Mouse (Mus musculus) megakaryocyte, embryonic 14.5 days (primary cell): ENCODE data around the gene Eif4h. TPM values are rescaled to one million over a fixed set of nuclear protein-coding genes. Genes with fewer than 3 reads are reported as not detected.
A peak's percentile ranks its signal among the peaks of the same experiment; 100 is the strongest.

Source experiments
- H3K27me3 ChIP-seq: replicated peaks from 2 replicates; pipeline ENCODE3; 2012; ENCODE audit warnings: inconsistent platforms
- H3K36me3 ChIP-seq: replicated peaks from 2 replicates; pipeline ENCODE3; 2012; ENCODE audit warnings: low read length, inconsistent platforms, mixed read lengths
- H3K4me1 ChIP-seq: 2 replicates; pipeline ENCODE4 v1.6.1; 2012; ENCODE audit warnings: inconsistent platforms
- H3K4me3 ChIP-seq: replicated peaks from 2 replicates; pipeline ENCODE3; 2012; ENCODE audit warnings: moderate library complexity, mild to moderate bottlenecking, inconsistent platforms
- H3K9me3 ChIP-seq: 2 replicates; pipeline ENCODE4 v1.6.1; 2012; ENCODE audit warnings: inconsistent platforms
- FLI1 ChIP-seq: IDR thresholded peaks from 2 replicates; pipeline ENCODE4 v1.6.1; 2012; ENCODE audit warnings: low read length, inconsistent platforms, mixed read lengths
- GATA1 ChIP-seq: IDR thresholded peaks from 3 replicates; pipeline ENCODE4 v1.6.1; 2012; ENCODE audit warnings: mixed read lengths, low read length, inconsistent platforms, borderline replicate concordance
- polyA plus RNA-seq: library from polyadenylated mRNA; stranded (reverse); fragments of >175 nt; gene quantifications from 2 replicates; pipeline ENCODE4 v1.2.3, GENCODE M21; 2012; ENCODE audit warnings: low replicate concordance; ENCODE audit not compliant: insufficient read depth

Gene Eif4h
- 58.4 and 156 TPM in 2 replicates for polyA plus RNA-seq

DNA sequence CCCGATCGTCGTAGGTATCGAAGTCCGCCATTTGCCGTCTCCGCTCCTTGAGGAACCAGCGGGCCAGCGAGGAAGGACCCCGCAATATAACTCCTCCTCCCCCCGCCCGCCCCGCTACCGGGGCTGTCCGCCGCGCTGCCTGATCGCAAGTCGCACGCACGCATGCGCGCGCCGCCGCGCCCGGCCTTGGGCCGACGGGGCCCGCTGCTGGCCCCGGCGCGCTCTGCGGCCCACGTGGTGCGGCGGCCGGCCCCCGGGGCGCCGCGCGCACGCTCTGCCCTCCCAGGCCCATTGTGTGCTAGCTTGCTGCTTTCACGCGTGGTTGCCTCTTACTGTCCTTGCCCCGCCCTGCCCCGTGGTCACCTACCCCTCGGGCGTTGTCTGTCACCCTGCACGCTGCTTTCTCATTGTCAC is at the start of gene Eif4h:
Eif4h (minus strand) TSS at position 222 of the 414 bp plus-strand sequence.
- no peak for TF ChIP-seq GATA1
- no peak for TF ChIP-seq FLI1

DNA sequence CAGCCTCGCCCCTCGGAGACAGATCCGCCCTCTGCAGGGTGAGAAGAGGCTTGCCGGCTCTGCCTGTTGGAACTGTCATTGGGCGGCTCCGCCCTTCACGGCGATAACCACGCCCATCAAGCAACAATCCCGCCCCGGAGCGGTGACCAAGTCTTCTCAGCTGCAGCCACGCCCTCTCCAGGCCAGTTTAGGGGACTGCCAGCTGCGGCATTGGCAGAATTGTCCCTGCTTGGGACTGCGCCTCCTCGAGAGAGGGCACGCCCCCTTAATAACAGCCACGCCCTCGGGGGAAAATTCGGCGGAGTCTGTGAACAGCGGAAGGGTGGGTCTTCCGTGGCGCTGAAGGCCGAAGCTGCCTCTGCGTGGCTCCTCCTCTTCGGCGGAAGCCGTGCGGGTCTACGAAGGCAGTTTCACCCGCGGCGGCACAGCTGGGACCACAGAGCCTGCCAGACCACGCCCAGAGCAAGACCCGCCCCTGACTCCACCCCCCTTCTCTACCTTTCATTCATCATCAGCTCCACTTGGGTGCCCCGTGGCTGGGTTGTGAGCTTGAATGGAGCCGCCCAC is 49.5 kb upstream of the Eif4h start:
- Histone ChIP-seq H3K36me3 (peaks cover 27% of the 10 kb centered on the region), H3K9me3 (no peaks in the 10 kb centered on the region), H3K4me1 (peaks cover 41% of the 10 kb centered on the region), H3K27me3 (no peaks in the 10 kb centered on the region), H3K4me3 (peak overlapping the region; percentile 95)
- TF ChIP-seq GATA1 = no peak
- no peak for TF ChIP-seq FLI1

More for the DNA sequence above, at the start of gene Eif4h:
- Histone ChIP-seq H3K4me1 (peaks cover 31% of the 10 kb centered on the region), H3K36me3 (peaks cover 26% of the 10 kb centered on the region), H3K4me3 (peak within 1 kb of the TSS; percentile 97), H3K9me3 (no peaks in the 10 kb centered on the region), H3K27me3 (no peaks in the 10 kb centered on the region)

DNA sequence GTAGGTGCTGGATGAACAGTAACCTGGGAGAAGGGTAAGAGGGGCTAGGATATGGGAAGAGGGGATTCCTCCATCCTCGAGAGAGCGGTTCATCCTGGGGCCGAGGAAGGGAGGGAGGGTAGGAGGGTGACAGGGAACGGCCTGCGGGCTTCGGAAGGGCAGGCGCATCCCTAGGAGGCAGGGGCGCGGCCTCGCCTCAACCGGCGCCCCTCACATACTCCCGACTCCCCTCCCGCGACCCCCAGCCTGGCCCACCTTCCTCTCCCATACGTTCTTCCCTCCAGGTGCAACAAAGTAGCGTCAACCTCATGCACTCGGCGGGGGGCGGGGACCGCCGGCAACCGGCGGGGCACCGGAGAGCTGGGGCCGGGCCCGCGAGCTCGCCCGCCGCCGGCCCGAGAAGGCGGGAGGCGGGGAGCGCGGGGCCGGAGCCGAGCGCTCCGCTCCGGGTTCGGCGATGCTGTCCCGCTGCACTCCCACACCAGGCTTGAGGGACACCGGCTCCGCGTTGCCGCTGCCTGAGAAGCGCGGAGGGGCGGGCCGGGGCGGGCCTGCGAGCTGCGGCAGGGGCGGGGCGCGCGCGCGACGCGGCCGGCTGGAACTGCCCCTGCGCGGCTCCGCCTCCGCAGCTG is 48.9 kb upstream of the Eif4h start, which contains the start of gene Limk1:
Limk1 (minus strand) TSS at position 513 of the 632 bp plus-strand sequence.
- peak within 1 kb of the TSS; percentile 95 for H3K4me3 ChIP-seq
- peaks cover 31% of the 10 kb centered on the region for H3K36me3 ChIP-seq
- H3K4me1 ChIP-seq = peaks cover 41% of the 10 kb centered on the region
- no peaks in the 10 kb centered on the region for H3K9me3 ChIP-seq
- TF ChIP-seq FLI1 (no peak), GATA1 (no peak)
- no peaks in the 10 kb centered on the region for H3K27me3 ChIP-seq

DNA sequence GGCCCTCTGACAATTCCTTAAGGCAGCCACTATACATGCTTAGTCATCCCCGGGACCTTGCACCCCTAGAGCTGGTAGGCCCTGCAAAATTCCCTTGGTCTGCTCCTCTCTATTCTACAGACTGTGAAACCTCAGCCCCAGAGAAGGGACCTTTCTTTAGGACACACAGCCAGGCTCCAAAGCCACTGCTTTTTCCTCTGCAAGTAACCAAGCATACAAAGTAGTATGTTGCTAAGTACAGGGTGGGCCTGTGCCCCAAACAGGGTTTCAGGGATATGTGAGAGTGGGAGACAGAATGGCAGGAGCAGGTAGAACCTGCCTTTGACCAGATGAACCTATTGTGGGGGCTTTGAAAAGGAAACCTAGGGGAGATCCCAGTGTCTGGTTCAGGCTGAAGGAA is 47.9 kb upstream of the Eif4h start:
- H3K4me1 ChIP-seq = peaks cover 41% of the 10 kb centered on the region

DNA sequence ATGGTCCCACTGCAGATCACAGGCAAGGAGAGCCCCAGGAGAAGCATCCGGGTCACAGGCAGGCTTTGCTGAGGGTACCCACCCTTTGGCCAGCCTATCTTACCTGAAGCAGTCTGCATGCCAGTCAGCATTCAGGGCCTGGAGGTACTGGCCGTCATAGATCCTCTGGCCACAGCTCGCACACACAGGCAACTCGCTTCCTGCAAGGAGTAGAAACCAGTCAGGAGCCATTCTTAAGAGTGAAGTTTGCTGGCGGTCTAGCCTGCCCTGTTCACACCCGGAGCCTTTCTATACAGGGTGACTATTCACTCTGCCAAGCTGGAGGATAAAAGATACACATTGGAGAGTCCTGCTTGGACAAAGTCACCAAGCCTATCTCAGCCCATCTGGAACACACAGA is 47.3 kb upstream of the Eif4h start:
- TF ChIP-seq FLI1 (no peak), GATA1 (no peak)
- Histone ChIP-seq H3K27me3 (no peaks in the 10 kb centered on the region), H3K4me3 (no peak overlapping the region), H3K9me3 (no peaks in the 10 kb centered on the region), H3K4me1 (peaks cover 41% of the 10 kb centered on the region), H3K36me3 (peaks cover 39% of the 10 kb centered on the region)

More for the DNA sequence above, 47.9 kb upstream of the Eif4h start:
- Histone ChIP-seq H3K36me3 (peaks cover 37% of the 10 kb centered on the region), H3K9me3 (no peaks in the 10 kb centered on the region), H3K4me3 (peak overlapping the region; percentile 95), H3K27me3 (no peaks in the 10 kb centered on the region)
- TF ChIP-seq FLI1 = no peak
- TF ChIP-seq GATA1 = no peak

DNA sequence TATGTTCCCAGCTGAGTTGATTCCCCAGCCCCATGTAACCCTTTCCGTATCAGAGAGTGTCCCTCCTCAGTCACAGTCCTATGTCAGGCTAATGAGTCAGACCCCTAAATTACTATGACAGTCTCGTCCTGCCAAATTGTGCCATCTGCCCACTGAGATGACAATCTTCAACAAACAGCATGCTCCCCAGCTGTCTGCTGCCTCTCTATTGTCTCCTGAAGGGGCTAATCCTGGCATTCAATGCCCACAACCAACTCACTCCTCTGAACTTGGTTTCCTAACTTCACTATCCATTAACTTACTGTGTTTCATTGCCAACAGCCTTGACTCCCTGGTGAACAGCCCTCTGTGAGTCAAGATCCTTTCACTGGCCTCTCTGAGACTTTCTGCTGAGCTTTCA is 45.1 kb upstream of the Eif4h start:
- H3K9me3 ChIP-seq = no peaks in the 10 kb centered on the region
- no peak for TF ChIP-seq FLI1
- peaks cover 46% of the 10 kb centered on the region for H3K36me3 ChIP-seq
- H3K4me3 ChIP-seq = no peak overlapping the region
- peaks cover 52% of the 10 kb centered on the region for H3K4me1 ChIP-seq
- no peaks in the 10 kb centered on the region for H3K27me3 ChIP-seq

DNA sequence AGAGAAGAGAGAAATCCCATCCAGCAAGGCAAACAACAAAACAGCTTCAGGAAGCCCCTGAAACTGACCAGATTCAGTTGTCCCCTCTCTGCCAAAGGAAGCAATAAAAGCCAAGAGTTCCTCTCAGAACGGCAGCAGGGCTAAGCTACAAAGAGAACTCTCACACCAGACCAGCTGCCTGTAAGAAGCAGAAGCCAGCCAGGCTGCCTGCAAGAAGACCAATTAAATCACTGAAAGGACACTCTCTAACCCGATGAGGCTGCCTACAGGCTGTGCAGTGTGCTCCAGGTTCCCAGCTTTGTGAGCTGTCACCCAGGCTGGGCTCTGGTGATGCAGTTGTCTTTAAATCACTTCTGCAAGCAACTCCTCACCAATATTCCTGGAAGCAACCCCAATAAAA is 44.5 kb upstream of the Eif4h start:
- Histone ChIP-seq H3K4me1 (peaks cover 54% of the 10 kb centered on the region), H3K4me3 (no peak overlapping the region)

DNA sequence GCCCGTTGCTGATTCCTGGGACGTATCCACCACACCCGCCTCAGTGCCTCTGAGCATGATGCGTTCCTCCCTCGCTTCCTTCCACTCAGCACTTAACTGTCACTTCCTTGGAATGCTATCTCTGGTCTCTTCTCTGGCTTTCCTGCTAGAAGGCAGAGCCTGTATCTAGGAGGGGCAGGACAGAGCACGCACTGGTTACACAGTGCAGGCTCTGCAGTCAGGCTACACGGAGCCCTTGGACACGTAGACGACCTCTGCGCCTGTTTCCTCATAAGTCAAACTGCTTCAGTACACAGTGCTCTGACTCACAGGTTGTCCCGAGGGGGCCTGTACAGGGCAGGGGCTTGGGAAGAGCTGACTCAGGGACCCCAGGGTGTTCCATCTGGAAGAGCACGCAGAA is 40.9 kb upstream of the Eif4h start:
- peaks cover 69% of the 10 kb centered on the region for H3K4me1 ChIP-seq
- H3K9me3 ChIP-seq = no peaks in the 10 kb centered on the region
- H3K36me3 ChIP-seq = peaks cover 35% of the 10 kb centered on the region
- TF ChIP-seq GATA1 (no peak), FLI1 (no peak)
- peak overlapping the region; percentile 60 for H3K4me3 ChIP-seq
- H3K27me3 ChIP-seq = no peaks in the 10 kb centered on the region

More for the DNA sequence above, 44.5 kb upstream of the Eif4h start:
- TF ChIP-seq FLI1 = no peak
- TF ChIP-seq GATA1 = no peak
- Histone ChIP-seq H3K9me3 (no peaks in the 10 kb centered on the region), H3K27me3 (no peaks in the 10 kb centered on the region), H3K36me3 (peaks cover 46% of the 10 kb centered on the region)

DNA sequence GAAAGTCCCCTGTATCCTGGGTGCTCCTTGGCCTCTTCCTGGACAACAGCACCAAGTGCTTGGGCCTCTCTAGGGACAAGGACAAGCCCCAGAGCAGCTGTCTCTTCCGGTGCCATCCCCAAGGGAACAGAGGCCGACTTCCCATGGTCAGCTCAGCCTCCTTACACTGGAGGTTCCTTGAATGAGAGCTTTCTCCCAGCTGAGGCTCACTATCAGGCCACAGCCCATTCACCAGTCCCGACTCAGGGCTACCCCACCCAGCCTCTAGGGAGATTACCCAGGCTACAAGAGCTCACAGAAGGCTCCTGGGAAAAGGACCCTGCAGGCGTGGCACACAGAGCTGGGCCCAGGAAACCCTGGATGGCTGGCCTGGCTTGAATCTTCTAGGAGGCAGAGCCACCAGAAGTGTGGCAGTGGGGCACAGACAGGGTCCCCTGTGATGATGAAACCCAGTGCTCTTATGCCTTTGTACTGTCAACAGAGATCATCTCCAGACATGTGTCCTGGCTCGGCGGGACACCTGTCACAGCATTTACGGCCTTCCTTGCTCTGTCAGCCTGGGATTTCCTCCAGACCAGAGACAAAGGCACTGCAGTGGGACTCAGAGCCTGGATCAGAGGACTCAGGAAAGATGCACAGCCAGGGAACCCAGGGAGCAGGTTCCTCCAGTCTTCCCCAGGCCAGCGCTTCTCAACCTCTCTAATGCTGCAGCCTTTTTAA is 39.7 kb upstream of the Eif4h start:
- H3K9me3 ChIP-seq = no peaks in the 10 kb centered on the region
- TF ChIP-seq GATA1 = no peak
- TF ChIP-seq FLI1 = no peak
- peaks cover 32% of the 10 kb centered on the region for H3K36me3 ChIP-seq
- peaks cover 72% of the 10 kb centered on the region for H3K4me1 ChIP-seq
- H3K4me3 ChIP-seq = peak overlapping the region; percentile 93
- no peaks in the 10 kb centered on the region for H3K27me3 ChIP-seq

DNA sequence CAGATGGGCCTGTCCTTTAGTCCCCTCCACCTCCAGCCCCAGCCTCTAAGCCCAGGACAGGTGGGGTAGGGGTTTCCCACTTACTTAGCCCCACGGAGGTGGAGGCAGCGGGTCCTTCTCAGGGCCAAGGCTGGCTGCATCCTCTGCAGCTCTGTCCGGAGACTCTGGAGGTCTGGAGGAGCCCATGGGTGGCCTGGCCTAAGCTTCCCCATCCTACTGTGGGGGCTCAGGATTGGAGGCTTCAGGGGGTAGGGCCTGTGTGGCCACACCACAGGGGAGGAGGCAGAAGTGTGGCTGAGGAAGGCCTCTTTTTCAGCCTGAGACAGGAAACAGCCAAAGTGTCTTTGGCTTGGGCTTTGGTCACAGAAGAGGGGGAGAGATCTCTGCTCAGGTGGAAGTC is 38.7 kb upstream of the Eif4h start:
- Histone ChIP-seq H3K27me3 (no peaks in the 10 kb centered on the region), H3K4me3 (peak overlapping the region; percentile 93), H3K4me1 (peaks cover 72% of the 10 kb centered on the region), H3K9me3 (no peaks in the 10 kb centered on the region), H3K36me3 (peaks cover 32% of the 10 kb centered on the region)
- TF ChIP-seq FLI1 (no peak), GATA1 (no peak)
